Mouse (Mus musculus) CH12.LX (cell line): ENCODE measurements around the gene Gas1. TPM values are rescaled to one million over a fixed set of nuclear protein-coding genes. Genes with fewer than 3 reads are reported as not detected.

Experiments
- DNase-seq: peaks from one replicate; pipeline ENCODE4 v3.0.0-alpha.2; 2013; ENCODE audit errors: extremely low read depth
- H3K27ac ChIP-seq: 2 replicates; pipeline ENCODE4 v1.5.1; 2012; ENCODE audit warnings: low read depth, mild to moderate bottlenecking, control low read depth, moderate library complexity; ENCODE audit not compliant: insufficient read depth
- H3K27me3 ChIP-seq: replicated peaks from 2 replicates; pipeline ENCODE3; 2012; ENCODE audit warnings: inconsistent platforms
- H3K36me3 ChIP-seq, 2 experiments: replicated peaks in 1 of 2; 2 replicates each; pipeline versions ENCODE3 to v1.6.1; 2012; ENCODE audit warnings: inconsistent platforms in 1 of 2, low read length in 1 of 2, mild to moderate bottlenecking in 1 of 2, mixed read lengths in 1 of 2, moderate library complexity in 1 of 2; ENCODE audit not compliant: control insufficient read depth in 1 of 2, insufficient read depth in 1 of 2
- H3K4me1 ChIP-seq, 2 experiments: 2 replicates each; pipeline ENCODE4 v1.6.1; 2012; ENCODE audit warnings: inconsistent platforms in 1 of 2, moderate library complexity in 1 of 2; ENCODE audit not compliant: insufficient read depth in 2 of 2, control insufficient read depth in 1 of 2
- H3K4me2 ChIP-seq: 2 replicates; pipeline ENCODE4 v1.6.1; 2012; ENCODE audit warnings: low read depth, mild to moderate bottlenecking, control low read depth; ENCODE audit not compliant: poor library complexity, insufficient read depth, severe bottlenecking
- H3K4me3 ChIP-seq, 3 experiments: fragments of 150-350 bp in 1 of 3; sonication (generic) in 1 of 3; replicated peaks in 1 of 3; 2 replicates each; pipeline versions ENCODE3 to v1.5.1; 2011 to 2012; ENCODE audit warnings: low read depth in 2 of 3, low read length in 2 of 3, mild to moderate bottlenecking in 2 of 3, moderate library complexity in 2 of 3, control low read depth in 1 of 3, improper control_type of control experiment in 1 of 3, inconsistent platforms in 1 of 3, mixed read lengths in 1 of 3; ENCODE audit not compliant: poor library complexity in 1 of 3
- H3K79me2 ChIP-seq: replicated peaks from 2 replicates; pipeline ENCODE4 v1.6.1; 2012; ENCODE audit warnings: mild to moderate bottlenecking, moderate library complexity; ENCODE audit not compliant: control insufficient read depth, poor library complexity, insufficient read depth, severe bottlenecking; ENCODE audit errors: extremely low read depth
- H3K9ac ChIP-seq: 2 replicates; pipeline ENCODE4 v1.6.1; 2012; ENCODE audit warnings: low read depth, mild to moderate bottlenecking, control low read depth, moderate library complexity; ENCODE audit not compliant: insufficient read depth
- H3K9me3 ChIP-seq: replicated peaks from 2 replicates; pipeline ENCODE3; 2012; ENCODE audit warnings: low read length, inconsistent platforms, mixed read lengths
- CHD2 ChIP-seq: IDR thresholded peaks from 2 replicates; pipeline ENCODE4 v1.6.1; 2011; ENCODE audit warnings: low read length, improper control_type of control experiment
- CTCF ChIP-seq, 2 experiments: IDR thresholded peaks in 1 of 2; conservative IDR thresholded peaks in 1 of 2; 2 replicates each; pipeline ENCODE4 v1.5.1; 2011 to 2012; ENCODE audit warnings: low read depth in 2 of 2, low read length in 2 of 2, improper control_type of control experiment in 1 of 2, inconsistent platforms in 1 of 2, mild to moderate bottlenecking in 1 of 2, moderate library complexity in 1 of 2
- E2F4 ChIP-seq: IDR thresholded peaks from 2 replicates; pipeline ENCODE4 v1.6.1; 2011; ENCODE audit warnings: low read depth, low read length, improper control_type of control experiment; ENCODE audit not compliant: insufficient replicate concordance
- ELF1 ChIP-seq: IDR thresholded peaks from 2 replicates; pipeline ENCODE4 v1.6.1; 2014; ENCODE audit warnings: low read depth, mild to moderate bottlenecking, inconsistent platforms, low read length, improper control_type of control experiment
- ETS1 ChIP-seq: conservative IDR thresholded peaks from 2 replicates; pipeline ENCODE4 v1.6.1; 2012; ENCODE audit warnings: low read depth, mild to moderate bottlenecking, inconsistent platforms, low read length, improper control_type of control experiment, moderate library complexity
- HCFC1 ChIP-seq: IDR thresholded peaks from 2 replicates; pipeline ENCODE4 v1.6.1; 2012; ENCODE audit warnings: low read depth, mild to moderate bottlenecking, inconsistent platforms, low read length, improper control_type of control experiment
- IRF4 ChIP-seq: IDR thresholded peaks from 2 replicates; pipeline ENCODE4 v1.6.1; 2014; ENCODE audit warnings: low read depth, mild to moderate bottlenecking, inconsistent platforms, low read length, improper control_type of control experiment
- JUND ChIP-seq: conservative IDR thresholded peaks from 2 replicates; pipeline ENCODE4 v1.6.1; 2011; ENCODE audit warnings: low read depth, low read length, improper control_type of control experiment
- MAZ ChIP-seq: IDR thresholded peaks from 2 replicates; pipeline ENCODE4 v1.6.1; 2012; ENCODE audit warnings: low read depth, mild to moderate bottlenecking, inconsistent platforms, low read length, improper control_type of control experiment, moderate library complexity
- MEF2A ChIP-seq: IDR thresholded peaks from 2 replicates; pipeline ENCODE4 v1.6.1; 2014; ENCODE audit warnings: low read depth, mild to moderate bottlenecking, inconsistent platforms, low read length, improper control_type of control experiment, borderline replicate concordance
- MXI1 ChIP-seq: IDR thresholded peaks from 2 replicates; pipeline ENCODE4 v1.6.1; 2011; ENCODE audit warnings: mild to moderate bottlenecking, low read depth, low read length, improper control_type of control experiment
- NELFE ChIP-seq: IDR thresholded peaks from 2 replicates; pipeline ENCODE4 v1.6.1; 2011; ENCODE audit warnings: low read depth, low read length, improper control_type of control experiment
- NRF1 ChIP-seq: IDR thresholded peaks from 2 replicates; pipeline ENCODE4 v1.6.1; 2014; ENCODE audit warnings: low read depth, mild to moderate bottlenecking, inconsistent platforms, low read length, improper control_type of control experiment, moderate library complexity
- PAX5 ChIP-seq: IDR thresholded peaks from 2 replicates; pipeline ENCODE4 v1.6.1; 2012; ENCODE audit warnings: low read length, inconsistent platforms, mixed read lengths
- POLR2AphosphoS2 ChIP-seq: IDR thresholded peaks from 2 replicates; pipeline ENCODE4 v1.6.1; 2011; ENCODE audit warnings: low read depth, low read length, improper control_type of control experiment
- RAD21 ChIP-seq: IDR thresholded peaks from 2 replicates; pipeline ENCODE4 v1.6.1; 2011; ENCODE audit warnings: low read depth, mild to moderate bottlenecking, low read length, improper control_type of control experiment, moderate library complexity
- RCOR1 ChIP-seq: conservative IDR thresholded peaks from 2 replicates; pipeline ENCODE4 v1.6.1; 2012; ENCODE audit warnings: low read depth, mild to moderate bottlenecking, inconsistent platforms, low read length, improper control_type of control experiment
- USF2 ChIP-seq: conservative IDR thresholded peaks from 2 replicates; pipeline ENCODE4 v1.6.1; 2011; ENCODE audit warnings: low read depth, low read length, improper control_type of control experiment
- ZKSCAN1 ChIP-seq: IDR thresholded peaks from 2 replicates; pipeline ENCODE4 v1.6.1; 2012; ENCODE audit warnings: low read depth, inconsistent platforms, low read length, improper control_type of control experiment, borderline replicate concordance
- ZMIZ1 ChIP-seq: IDR thresholded peaks from 2 replicates; pipeline ENCODE4 v1.6.1; 2012; ENCODE audit warnings: low read depth, mild to moderate bottlenecking, inconsistent platforms, low read length, improper control_type of control experiment
- ZNF384 ChIP-seq: IDR thresholded peaks from 2 replicates; pipeline ENCODE4 v1.6.1; 2012; ENCODE audit warnings: low read depth, low read length, improper control_type of control experiment, inconsistent platforms
- dilution Hi-C: fragments of 300-500 bp; cut with MboI; formaldehyde crosslinking; loops from 2 replicates; pipeline ENCODE4 v1.14.3; 2020; ENCODE audit warnings: low sequenced_read_pairs; ENCODE audit not compliant: extremely low pct_unique_long_range_greater_than_20kb, extremely low pct_ligation_motif_present
- in situ Hi-C: fragments of 300-500 bp; cut with MboI; formaldehyde crosslinking; loops from 3 replicates; pipeline ENCODE4 v1.14.3; 2019; ENCODE audit warnings: low sequenced_read_pairs, low pct_ligation_motif_present, low pct_unique_long_range_greater_than_20kb, mixed read lengths
- polyA plus RNA-seq: library from polyadenylated mRNA; unstranded; fragments of >175 nt; gene quantifications from 2 replicates; pipeline ENCODE4 v1.2.1, GENCODE M21; 2012; ENCODE audit warnings: low read depth; ENCODE audit not compliant: insufficient read length
- total RNA-seq, 2 experiments: library from RNA; depleted of rRNA; stranded (reverse); fragments of 300-350 nt in 1 of 2; fragments of >200 nt in 1 of 2; gene quantifications; 2 replicates each; pipeline ENCODE4 v1.2.3; 2012 to 2014

The Gas1 gene
- total and polyA plus RNA-seq, 3 experiments = not detected

DNA sequence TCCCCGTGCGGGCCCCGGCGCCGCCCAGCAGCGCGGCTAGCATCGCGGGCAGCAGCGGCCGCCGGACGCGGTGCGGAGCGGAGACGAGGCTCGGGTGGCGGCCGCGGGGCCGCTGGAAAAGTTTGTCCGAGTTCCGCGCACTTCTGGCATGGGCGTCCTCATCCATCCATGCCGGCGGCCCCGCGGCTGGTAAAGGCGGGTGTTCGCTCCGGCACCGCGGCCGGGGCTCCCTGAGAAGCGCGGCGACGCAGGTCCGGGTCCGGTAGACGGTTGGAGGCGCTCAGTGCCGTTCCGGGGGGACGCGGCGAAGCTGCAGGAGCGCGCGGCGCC lies 424 bp downstream of the Gas1 start:
- no peaks in the 10 kb centered on the region for H3K36me3 ChIP-seq
- H3K27ac ChIP-seq = no peak overlapping the region
- DNase-seq = no peak
- dilution Hi-C loops = no loop called here
- H3K27me3 ChIP-seq = no peaks in the 10 kb centered on the region
- H3K4me2 ChIP-seq = no peak overlapping the region
- H3K9ac ChIP-seq = no peak overlapping the region
- in situ Hi-C loops = no loop called here
- TF ChIP-seq E2F4 = no peak
- TF ChIP-seq NELFE = no peak
- no peak for TF ChIP-seq CHD2
- no peak for TF ChIP-seq ZKSCAN1
- no peak for TF ChIP-seq ZMIZ1
- TF ChIP-seq ELF1 = no peak
- TF ChIP-seq RAD21 = no peak
- peaks cover 71% of the 10 kb centered on the region for H3K9me3 ChIP-seq
- no peaks in the 10 kb centered on the region for H3K4me1 ChIP-seq
- no peak overlapping the region for H3K4me3 ChIP-seq
- H3K79me2 ChIP-seq = no peaks in the 10 kb centered on the region

DNA sequence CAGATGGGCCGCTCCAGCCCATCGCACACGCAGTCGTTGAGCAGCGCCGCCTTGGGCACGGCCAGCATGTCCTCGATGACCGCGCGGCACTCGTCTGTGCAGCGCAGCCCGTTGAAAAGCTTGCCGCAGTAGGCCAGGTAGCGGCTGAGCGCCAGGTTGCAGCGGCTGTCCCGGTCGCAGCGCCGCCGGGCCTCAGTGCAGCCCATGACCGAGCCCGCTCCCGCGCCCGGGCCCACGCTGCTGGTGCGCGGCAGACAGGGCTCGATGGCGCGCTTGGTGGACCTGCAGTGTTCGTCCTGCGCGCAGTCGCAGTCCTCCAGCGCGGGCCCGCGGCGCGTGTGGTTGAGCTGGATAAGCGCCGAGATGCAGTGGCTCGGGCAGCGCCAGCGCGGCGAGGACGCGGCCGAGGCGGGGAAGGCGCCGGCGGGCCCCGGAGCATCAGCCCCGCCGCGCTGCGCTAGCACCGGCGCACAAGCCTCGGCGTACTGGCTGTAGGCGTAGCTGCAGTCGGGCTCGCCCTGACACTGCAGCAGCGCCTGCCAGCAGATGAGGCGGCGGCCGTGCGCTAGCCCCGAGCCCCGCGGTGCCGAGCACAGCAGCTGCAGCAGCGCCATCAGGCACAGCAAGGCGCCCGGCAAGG lies 909 bp downstream of the Gas1 start:
- no peak for DNase-seq

More for the DNA sequence above, 909 bp downstream of the Gas1 start:
- TF ChIP-seq MXI1 = no peak
- no peak for TF ChIP-seq PAX5
- TF ChIP-seq ZMIZ1 = no peak
- TF ChIP-seq POLR2AphosphoS2 = no peak
- TF ChIP-seq MAZ = no peak
- no peak for TF ChIP-seq MEF2A
- no peak for TF ChIP-seq ZKSCAN1
- no peak for TF ChIP-seq USF2
- no peak for TF ChIP-seq CHD2
- no peak for TF ChIP-seq ZNF384
- TF ChIP-seq RCOR1 = no peak
- no peak for TF ChIP-seq ELF1
- TF ChIP-seq RAD21 = no peak
- no peak for TF ChIP-seq IRF4
- TF ChIP-seq NRF1 = no peak
- no peak for TF ChIP-seq ETS1
- TF ChIP-seq JUND = no peak
- no peak for TF ChIP-seq CTCF (conservative IDR thresholded peaks at IDR 0.05 in 1 of 2, IDR thresholded peaks at IDR 0.05 in 1 of 2; ENCODE audit: low read depth in 2 of 2, low read length in 2 of 2)
- no peak for TF ChIP-seq HCFC1
- Histone ChIP-seq H3K27me3 (no peaks in the 10 kb centered on the region), H3K79me2 (no peaks in the 10 kb centered on the region), H3K4me2 (no peak overlapping the region), H3K4me3 (no peak overlapping the region), H3K4me1 (no peaks in the 10 kb centered on the region), H3K9me3 (peaks cover 71% of the 10 kb centered on the region), H3K9ac (no peak overlapping the region), H3K27ac (no peak overlapping the region), H3K36me3 (no peaks in the 10 kb centered on the region)
- in situ Hi-C loops = no loop called here
- dilution Hi-C loops = no loop called here
